In the genomic region with DNA sequence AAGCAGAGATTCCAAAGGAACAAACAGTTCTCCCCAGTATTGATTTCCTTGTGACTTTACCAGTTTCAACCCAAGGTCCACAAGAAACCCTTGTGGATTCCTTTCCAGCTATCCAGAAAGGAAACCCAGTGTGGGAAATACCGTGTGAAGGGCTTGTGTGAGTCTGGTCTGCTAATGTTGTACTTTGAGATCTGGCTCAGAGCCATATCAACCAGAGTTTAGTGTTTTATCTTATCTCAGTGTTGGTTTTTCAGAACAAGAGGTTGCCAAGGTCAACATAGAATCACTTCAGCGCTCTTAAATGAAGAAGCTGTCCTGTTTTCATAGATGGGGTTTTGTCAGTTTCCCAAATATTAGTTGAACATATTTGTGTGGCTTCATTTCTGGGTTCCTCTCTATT, we compare ENCODE assay signal across 24 mouse cellular contexts.
DNase-seq lines count a peak whose midpoint lies in the region; ATAC-seq and TF ChIP-seq lines count a peak whose summit lies in the region.
"Had no signal": no experiment of that assay in that cellular context is flagged by ENCODE, and none has a peak within 500 bp of the region (broad histone marks: within the 10 kb centered on the region; RNA-seq: fewer than 3 reads in every experiment).

No protein-coding gene starts in this region.

- H3K27me3 ChIP-seq in liver, adult 2 months (ENCODE audit: control insufficient read depth, insufficient read depth, low read length) = no peaks in the 10 kb centered on the region
- H3K27me3 ChIP-seq in liver, postnatal 0 days (ENCODE audit: insufficient read depth, low read length) = 0 out of 2 replicates have a peak, but pooled peaks cover 2% of the 10 kb centered on the region
- no peaks in the 10 kb centered on the region for H3K27me3 ChIP-seq in intestine, embryonic 15.5 days (replicated peaks)
- H3K27me3 ChIP-seq in intestine, postnatal 0 days (replicated peaks; ENCODE audit: control insufficient read depth, insufficient read depth, low read length) = no peaks in the 10 kb centered on the region
- H3K27me3 ChIP-seq: forebrain, embryonic 13.5 days; hindbrain, embryonic 13.5 days had no signal

- H3K79me2 ChIP-seq in liver, adult 2 months (ENCODE audit: control insufficient read depth, insufficient read depth, low read length) = no peaks in the 10 kb centered on the region

- H3K4me1 ChIP-seq in liver, adult 2 months (ENCODE audit: control insufficient read depth, insufficient read depth, low read length) = no peaks in the 10 kb centered on the region; the same call in 1 of the 2 replicates
- H3K4me1 ChIP-seq in liver, postnatal 0 days (ENCODE audit: insufficient read depth) = no peaks in the 10 kb centered on the region
- H3K4me1 ChIP-seq in intestine, embryonic 15.5 days (replicated peaks) = no peaks in the 10 kb centered on the region
- H3K4me1 ChIP-seq in intestine, postnatal 0 days (replicated peaks; ENCODE audit: control insufficient read depth, insufficient read depth, low read length) = no peaks in the 10 kb centered on the region
- H3K4me1 ChIP-seq: forebrain, embryonic 10.5 days; forebrain, embryonic 13.5 days; hindbrain, embryonic 10.5 days; hindbrain, embryonic 13.5 days had no signal

- no peaks in the 10 kb centered on the region for H3K9me3 ChIP-seq in liver, postnatal 0 days (ENCODE audit: low read length)
- no peaks in the 10 kb centered on the region for H3K9me3 ChIP-seq in intestine, embryonic 15.5 days
- no peaks in the 10 kb centered on the region for H3K9me3 ChIP-seq in intestine, postnatal 0 days (ENCODE audit: control insufficient read depth)
- H3K9me3 ChIP-seq: forebrain, embryonic 10.5 days; forebrain, embryonic 13.5 days; heart, embryonic 15.5 days; hindbrain, embryonic 10.5 days; hindbrain, embryonic 13.5 days had no signal

- no peak for ATAC-seq in liver, postnatal 0 days
- peak; percentile 96 for ATAC-seq in intestine, embryonic 15.5 days
- ATAC-seq in intestine, postnatal 0 days = peak; percentile 92
- ATAC-seq: activated CD4-positive, CD25-positive, alpha-beta regulatory T cell, adult 4 months; CD4-positive, CD25-positive, alpha-beta regulatory T cell, adult 4 months; forebrain, embryonic 13.5 days; forebrain, embryonic 16.5 days; hindbrain, embryonic 16.5 days had no signal

- 7% methylated on average over 2 of the region's 2 CpGs for WGBS in liver, adult 2 months
- WGBS in liver, postnatal 0 days (ENCODE audit: insufficient replicate concordance) = 36% methylated on average over 2 of the region's 2 CpGs
- WGBS in intestine, embryonic 15.5 days = 43% methylated on average over 2 of the region's 2 CpGs
- WGBS in intestine, postnatal 0 days = 22% methylated on average over 2 of the region's 2 CpGs

- DNase-seq in liver, adult 2 months (ENCODE audit: extremely low read depth, low read depth, low spot score) = peak; percentile 96
- no peak for DNase-seq in liver, postnatal 0 days
- DNase-seq in cerebellum, postnatal 25 days = no peak
- no peak for DNase-seq in layer of hippocampus, postnatal 10 days (ENCODE audit: low spot score in 2 of 2)
- DNase-seq: adrenal gland, adult 8-10 months; adrenal gland, postnatal 25 days; cerebellum, adult 18-20 months; cerebellum, adult 9-11 months; gastrocnemius, postnatal 10 days; gastrocnemius, postnatal 36 days; heart, postnatal 10 days; heart, postnatal 36 days had no signal

- no peak for TF ChIP-seq CTCF in liver, adult 2 months (IDR thresholded peaks at IDR 0.05; ENCODE audit: low read depth, low read length)
- TF ChIP-seq CTCF in liver, postnatal 0 days (IDR thresholded peaks at IDR 0.05; ENCODE audit: low read depth) = no peak
- no peak for TF ChIP-seq CTCF in intestine, postnatal 0 days (IDR thresholded peaks at IDR 0.05; ENCODE audit: low read depth)

- no peak for TF ChIP-seq POLR2A in liver, adult 2 months (IDR thresholded peaks at IDR 0.05; ENCODE audit: extremely low read depth, insufficient read depth, low read length)

- H3K27ac ChIP-seq in liver, adult 2 months (replicated peaks; ENCODE audit: insufficient read depth, low read depth, low read length) = no peak overlapping the region
- H3K27ac ChIP-seq in liver, postnatal 0 days (ENCODE audit: low read depth) = no peak overlapping the region
- H3K27ac ChIP-seq in intestine, embryonic 15.5 days = no peak overlapping the region
- H3K27ac ChIP-seq in intestine, postnatal 0 days (ENCODE audit: low read depth, low read length) = no peak overlapping the region
- H3K27ac ChIP-seq: forebrain, embryonic 10.5 days; forebrain, embryonic 13.5 days; heart, embryonic 15.5 days; hindbrain, embryonic 10.5 days; hindbrain, embryonic 13.5 days had no signal

- no peak overlapping the region for H3K4me2 ChIP-seq in liver, postnatal 0 days (ENCODE audit: low read depth, low read length)
- no peak overlapping the region for H3K4me2 ChIP-seq in intestine, embryonic 15.5 days (replicated peaks)
- no peak overlapping the region for H3K4me2 ChIP-seq in intestine, postnatal 0 days (replicated peaks; ENCODE audit: low read depth)
- H3K4me2 ChIP-seq: forebrain, embryonic 13.5 days; heart, embryonic 11.5 days; heart, embryonic 15.5 days; hindbrain, embryonic 13.5 days had no signal

- H3K4me3 ChIP-seq in liver, adult 2 months (ENCODE audit: insufficient read depth, low read depth, low read length) = no peak overlapping the region
- H3K4me3 ChIP-seq in liver, postnatal 0 days (ENCODE audit: low read depth, low read length) = no peak overlapping the region
- H3K4me3 ChIP-seq in intestine, embryonic 15.5 days (replicated peaks) = no peak overlapping the region
- H3K4me3 ChIP-seq in intestine, postnatal 0 days (ENCODE audit: low read depth, low read length) = no peak overlapping the region
- H3K4me3 ChIP-seq: forebrain, embryonic 10.5 days; forebrain, embryonic 13.5 days; heart, embryonic 15.5 days; hindbrain, embryonic 10.5 days; hindbrain, embryonic 13.5 days had no signal

- no peaks in the 10 kb centered on the region for H3K36me3 ChIP-seq in liver, adult 2 months (ENCODE audit: control insufficient read depth, insufficient read depth, low read length)
- H3K36me3 ChIP-seq in liver, postnatal 0 days (replicated peaks; ENCODE audit: insufficient read depth, low read length) = no peaks in the 10 kb centered on the region
- no peaks in the 10 kb centered on the region for H3K36me3 ChIP-seq in intestine, embryonic 15.5 days
- no peaks in the 10 kb centered on the region for H3K36me3 ChIP-seq in intestine, postnatal 0 days (ENCODE audit: control insufficient read depth, insufficient read depth)
- H3K36me3 ChIP-seq: forebrain, embryonic 10.5 days; heart, embryonic 15.5 days; hindbrain, embryonic 10.5 days; hindbrain, embryonic 13.5 days had no signal

- no peak for TF ChIP-seq EP300 in liver, postnatal 0 days (IDR thresholded peaks at IDR 0.05; ENCODE audit: low read depth)

- H3K9ac ChIP-seq in liver, adult 2 months (ENCODE audit: low read depth, low read length) = no peak overlapping the region
- no peak overlapping the region for H3K9ac ChIP-seq in liver, postnatal 0 days (replicated peaks)
- H3K9ac ChIP-seq in intestine, embryonic 15.5 days = no peak overlapping the region
- H3K9ac ChIP-seq in intestine, postnatal 0 days (ENCODE audit: low read depth, low read length) = no peak overlapping the region
- H3K9ac ChIP-seq: forebrain, embryonic 13.5 days; heart, embryonic 15.5 days; hindbrain, embryonic 13.5 days had no signal
